Mouse (Mus musculus): ENCODE measurements around the gene Rarres2.

Gene Rarres2

DNA sequence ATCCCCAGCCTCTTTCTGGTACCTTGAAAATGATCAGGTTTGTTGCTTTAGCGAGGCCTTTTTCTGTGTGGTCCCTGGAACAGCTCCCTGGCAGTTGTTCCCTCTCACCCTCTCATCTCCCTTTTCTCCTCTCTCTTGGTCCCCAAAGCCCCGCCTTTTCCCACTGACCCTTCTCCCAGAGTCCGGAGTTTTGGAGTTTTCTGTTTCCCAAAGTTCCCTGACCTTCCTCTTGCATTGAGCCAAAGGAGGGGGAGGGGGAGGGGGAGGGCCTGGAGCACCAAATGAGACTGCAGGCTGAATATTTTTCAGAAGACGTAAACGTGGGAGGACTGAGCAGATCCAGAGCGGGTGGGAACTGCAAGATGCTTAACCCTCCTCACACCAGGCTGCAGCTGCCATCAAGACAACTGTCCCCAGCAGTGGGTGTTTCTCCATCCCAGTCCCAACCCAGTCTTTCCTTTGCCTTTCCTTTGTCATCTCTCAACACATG is at the start of gene Rarres2:
Rarres2 (minus strand) TSS at position 218 of the 490 bp plus-strand sequence.
- DNase-seq (ENCODE audit: low read depth, low spot score) = no peak

DNA sequence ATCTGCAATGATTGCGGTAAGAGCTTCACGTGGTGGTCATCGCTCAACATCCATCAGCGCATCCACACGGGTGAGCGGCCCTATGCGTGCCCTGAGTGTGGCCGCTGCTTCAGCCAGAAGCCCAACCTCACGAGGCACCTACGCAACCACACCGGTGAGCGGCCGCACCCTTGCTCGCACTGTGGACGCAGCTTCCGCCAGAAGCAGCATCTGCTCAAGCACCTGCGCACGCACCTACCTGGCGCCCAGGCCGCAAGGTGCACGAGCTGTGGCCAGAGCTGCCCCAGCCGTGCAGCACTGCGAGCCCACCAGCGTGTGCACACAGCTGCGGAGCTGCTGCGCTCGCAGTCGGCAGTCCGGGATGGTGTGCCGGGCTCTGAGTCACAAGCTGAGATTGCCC is 47.4 kb upstream of the Rarres2 start:
- no peak for DNase-seq (ENCODE audit: low read depth, low spot score)

DNA sequence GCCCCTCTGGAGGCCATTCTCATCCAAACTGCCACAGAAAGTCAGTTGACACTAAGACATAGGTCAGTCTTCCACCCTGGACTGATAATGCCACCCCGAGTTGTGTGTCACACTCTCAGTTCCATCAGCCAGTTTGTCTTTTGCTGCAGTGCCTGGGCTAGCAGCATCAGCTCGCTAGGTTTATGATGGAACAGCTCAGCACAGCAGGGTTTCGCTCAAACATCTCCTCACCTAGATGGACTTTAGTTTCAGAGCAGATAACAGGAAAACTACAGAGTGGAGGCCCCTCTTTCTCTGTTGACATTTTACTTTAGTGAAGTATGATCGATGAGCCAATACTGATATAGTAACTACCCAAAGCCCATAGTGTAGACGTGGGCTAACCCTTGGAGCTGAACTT is 42.2 kb upstream of the Rarres2 start:
- no peak for DNase-seq (ENCODE audit: low read depth, low spot score)

DNA sequence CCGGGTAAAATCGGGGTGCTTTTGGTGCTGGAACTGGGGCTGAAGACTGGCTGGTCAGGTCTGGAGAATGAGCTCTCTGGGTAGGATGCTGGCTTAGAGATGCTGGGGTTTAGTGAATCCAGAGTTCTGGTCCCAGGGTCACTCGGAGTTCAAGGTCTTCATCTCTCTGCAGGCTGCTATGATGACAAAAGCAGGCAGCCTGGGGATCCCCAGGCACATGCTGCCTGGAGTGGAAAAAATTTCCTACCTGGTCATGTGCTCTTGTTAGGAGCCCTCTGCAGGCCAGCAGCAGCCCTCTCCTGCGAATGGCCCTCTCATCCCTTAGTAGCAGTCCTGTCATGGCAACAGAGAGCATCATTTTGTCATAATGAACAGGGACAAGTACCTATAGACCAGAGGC is 40.9 kb upstream of the Rarres2 start:
- no peak for DNase-seq (ENCODE audit: low read depth, low spot score)

DNA sequence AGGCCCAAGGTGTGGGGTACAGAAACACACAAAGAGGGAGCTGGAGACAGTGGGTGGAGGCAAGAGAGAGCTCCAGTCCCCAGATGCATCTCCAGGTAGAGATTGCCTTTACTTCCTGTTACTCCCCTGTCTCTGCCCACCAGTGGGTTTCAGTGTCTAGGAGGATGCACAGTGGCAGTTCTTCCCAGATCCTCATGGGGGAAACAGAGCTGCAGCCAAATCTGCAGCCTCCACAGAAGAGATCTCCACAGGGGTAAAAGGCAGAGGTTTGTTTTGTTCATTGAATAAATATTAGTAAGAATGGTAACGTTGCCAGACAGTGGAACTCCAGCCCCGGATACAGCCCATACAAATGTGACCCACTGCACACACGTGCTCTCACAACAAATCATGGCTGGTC is 38.1 kb upstream of the Rarres2 start:
- DNase-seq (ENCODE audit: low read depth, low spot score) = no peak

DNA sequence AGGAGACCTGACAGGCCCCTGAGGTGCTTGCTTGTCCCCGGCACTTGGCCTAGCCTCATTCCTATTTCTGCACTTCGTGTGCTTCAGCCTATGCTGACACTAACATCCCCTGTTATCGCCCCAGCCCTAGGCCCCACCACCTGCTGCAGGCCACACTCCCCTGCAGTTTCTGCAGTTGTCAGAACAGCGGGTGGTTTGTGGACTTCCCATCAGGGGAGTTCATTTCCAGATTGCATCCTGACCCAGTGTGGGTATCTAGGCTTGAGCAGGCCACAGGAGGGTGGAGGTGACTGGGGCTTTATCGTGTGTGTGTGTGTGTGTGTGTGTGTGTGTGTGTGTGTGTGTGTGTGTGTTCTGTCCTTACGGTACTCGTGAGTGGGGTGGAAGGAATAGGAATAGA is 36.9 kb upstream of the Rarres2 start:
- DNase-seq (ENCODE audit: low read depth, low spot score) = no peak

DNA sequence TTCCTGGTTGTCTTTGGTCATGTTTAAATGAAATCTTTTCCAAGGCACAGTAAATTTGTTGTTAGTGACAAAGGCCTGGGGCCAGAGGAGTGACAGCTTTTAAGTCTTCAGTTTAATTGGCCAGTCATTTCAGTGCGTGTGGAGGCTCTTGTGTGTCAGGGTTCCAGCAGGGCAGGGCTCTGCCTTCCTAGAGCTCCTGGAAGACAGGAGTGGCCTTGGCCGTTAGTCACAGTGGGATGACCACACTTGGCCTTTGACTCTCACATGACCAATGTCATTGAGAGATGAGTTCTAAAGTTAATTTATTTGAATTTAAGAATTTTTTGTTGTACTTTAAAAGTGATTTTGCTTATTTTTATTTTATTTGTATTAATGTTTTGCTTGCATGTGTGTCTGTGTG is 35.5 kb upstream of the Rarres2 start:
- no peak for DNase-seq (ENCODE audit: low read depth, low spot score)

DNA sequence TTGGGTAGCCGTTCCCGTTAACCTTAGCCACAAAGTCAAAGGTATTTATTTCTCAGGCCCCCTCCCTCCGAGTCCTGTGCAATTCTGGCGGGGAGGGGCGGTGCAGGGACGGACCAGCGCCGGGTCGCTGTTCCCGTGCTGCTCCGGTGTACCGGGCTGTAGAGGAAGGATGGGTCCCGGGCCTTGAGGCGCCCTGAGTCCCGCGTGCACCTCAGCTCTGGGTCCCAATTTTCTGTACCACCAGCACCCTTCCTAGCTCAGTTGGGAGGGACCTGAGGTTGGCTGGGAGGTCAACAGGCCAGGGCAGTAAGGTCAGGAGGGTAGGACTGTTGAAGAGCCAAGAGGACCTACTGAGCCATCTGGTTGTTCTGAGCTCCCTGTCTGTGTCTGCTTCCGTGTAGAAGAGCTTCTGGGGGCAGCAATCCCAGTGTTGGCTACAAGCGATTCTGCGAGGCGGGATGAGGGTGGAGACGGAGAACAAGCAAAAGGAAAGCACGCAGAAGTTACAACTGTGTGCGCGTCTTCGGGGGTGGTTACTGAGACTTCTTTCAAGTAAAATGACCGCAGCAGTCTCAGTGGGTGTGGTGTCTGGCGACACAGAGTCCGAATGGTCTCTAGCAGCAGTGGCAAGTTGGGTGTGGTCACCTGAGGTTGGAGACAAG is 29.6 kb upstream of the Rarres2 start:
- DNase-seq (ENCODE audit: low read depth, low spot score) = no peak

DNA sequence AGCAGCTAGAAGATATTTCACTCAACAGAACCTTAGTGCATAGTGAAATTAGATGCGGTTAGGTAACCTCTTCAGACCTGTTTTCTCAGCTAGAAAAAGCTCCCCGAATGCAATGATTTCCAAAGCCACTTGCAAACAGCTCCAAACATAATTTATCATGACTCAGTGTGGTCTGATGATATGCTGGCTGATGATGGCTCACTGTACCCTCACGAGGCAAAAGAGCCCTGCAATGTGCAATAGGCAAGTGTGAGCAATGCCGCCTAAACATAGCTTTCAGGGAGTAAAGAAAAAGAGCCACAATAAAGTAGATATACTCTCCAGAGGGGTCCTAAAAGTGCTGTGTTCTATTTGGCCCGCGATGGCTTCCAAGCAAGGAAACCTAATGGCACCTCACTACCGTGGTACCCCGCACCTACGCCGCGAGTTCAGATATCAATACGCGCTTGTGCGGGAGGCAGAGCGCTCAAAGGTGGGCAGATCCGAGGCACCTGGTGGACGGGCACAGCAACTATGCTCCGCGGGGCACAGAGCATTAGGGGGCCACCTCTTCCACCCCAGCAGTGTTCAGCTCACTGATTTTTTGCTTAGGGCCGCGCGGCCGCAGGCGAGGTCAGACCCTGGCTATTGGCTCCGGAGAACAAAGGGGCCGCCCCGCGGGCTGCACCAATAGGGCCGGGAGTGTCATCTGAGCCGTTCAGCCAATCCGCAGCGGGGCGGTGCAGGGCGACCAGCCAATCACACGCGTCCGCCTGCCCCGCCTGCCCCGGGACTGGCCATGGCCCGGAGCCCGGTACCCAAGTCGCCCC is 28.9 kb upstream of the Rarres2 start, which contains the start of gene Zfp775:
Zfp775 (plus strand) TSS at position 793 of the 809 bp plus-strand sequence.
- peak; percentile 67 for DNase-seq (ENCODE audit: low read depth, low spot score)

DNA sequence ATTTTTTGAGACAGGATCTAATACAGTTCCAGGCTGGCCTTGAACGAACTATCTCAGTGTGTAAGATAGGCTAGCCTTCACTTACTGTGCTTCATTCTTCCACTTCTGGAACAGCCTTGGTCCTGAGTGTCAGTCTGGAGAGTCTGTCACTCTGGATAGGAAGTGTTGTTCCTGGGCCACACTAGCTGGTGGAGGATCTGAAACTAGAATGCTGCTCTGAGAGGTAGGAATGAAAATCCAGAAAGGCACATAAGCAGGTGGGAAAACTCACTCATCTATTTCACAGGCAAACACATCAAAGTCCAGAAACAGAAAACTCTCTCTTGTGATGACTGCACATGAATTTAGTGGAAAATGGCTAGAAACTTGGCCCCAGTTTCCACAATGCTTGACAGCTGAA is 28.0 kb upstream of the Rarres2 start:
- no peak for DNase-seq (ENCODE audit: low read depth, low spot score)

DNA sequence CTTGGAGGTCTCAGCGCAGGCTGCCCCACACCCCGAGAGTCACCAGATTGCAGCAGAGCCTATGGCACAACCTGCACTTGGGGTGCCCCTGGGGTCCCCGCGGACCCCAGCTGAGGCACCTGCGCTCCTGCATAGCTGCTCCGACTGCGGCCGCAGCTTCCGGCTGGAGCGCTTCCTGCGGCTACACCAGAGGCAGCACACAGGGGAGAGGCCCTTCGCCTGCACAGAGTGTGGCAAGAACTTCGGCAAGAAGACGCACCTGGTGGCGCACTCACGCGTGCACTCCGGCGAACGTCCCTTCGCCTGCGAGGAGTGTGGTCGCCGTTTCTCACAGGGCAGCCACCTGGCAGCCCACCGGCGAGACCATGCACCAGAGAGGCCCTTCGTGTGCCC is 24.6 kb upstream of the Rarres2 start:
- DNase-seq (ENCODE audit: low read depth, low spot score) = no peak

DNA sequence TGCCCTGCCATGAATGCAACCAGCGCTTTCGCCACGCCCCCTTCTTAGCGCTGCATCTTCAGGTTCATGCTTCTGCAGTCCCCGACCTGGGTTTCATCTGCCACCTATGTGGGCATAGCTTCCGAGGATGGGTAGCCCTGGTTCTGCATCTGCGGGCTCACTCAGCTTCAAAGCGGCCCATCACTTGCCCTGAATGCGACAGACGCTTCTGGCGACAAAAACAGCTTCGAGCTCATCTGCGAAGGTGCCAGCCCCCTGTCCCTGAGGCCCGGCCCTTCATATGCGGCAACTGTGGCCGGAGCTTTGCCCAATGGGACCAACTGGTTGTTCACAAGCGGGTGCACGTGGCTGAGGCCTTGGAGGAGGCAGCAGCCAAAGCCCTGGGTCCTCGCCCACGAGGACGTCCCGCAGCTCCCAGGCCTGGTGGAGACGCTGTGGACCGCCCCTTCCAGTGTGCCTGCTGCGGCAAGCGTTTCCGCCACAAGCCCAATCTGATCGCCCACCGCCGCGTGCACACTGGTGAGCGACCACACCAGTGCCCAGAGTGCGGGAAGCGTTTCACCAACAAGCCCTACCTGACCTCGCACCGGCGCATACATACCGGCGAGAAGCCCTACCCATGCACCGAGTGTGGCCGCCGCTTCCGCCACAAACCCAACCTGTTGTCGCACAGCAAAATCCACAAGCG is 24.1 kb upstream of the Rarres2 start:
- no peak for DNase-seq (ENCODE audit: low read depth, low spot score)

DNA sequence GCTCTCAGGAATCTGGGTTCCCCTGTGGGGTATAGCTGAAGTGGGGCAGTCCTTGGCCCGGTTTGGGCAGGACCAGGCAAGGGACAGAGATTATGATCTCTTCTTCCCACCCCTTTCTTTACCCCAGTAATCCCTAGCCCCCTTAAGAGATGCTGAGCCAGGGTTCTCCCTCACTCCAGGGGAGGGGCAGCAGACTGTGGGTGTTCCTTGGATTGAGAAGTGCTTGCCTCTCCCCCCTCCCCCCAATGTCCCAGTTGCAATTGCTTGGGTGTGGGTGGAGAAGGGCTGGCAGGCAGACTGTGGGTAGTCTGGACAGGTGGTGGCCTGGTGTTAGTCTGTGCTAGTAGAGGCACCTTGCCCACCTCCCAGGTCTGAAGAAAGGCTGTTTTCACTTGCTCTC is 22.7 kb upstream of the Rarres2 start:
- DNase-seq (ENCODE audit: low read depth, low spot score) = no peak

DNA sequence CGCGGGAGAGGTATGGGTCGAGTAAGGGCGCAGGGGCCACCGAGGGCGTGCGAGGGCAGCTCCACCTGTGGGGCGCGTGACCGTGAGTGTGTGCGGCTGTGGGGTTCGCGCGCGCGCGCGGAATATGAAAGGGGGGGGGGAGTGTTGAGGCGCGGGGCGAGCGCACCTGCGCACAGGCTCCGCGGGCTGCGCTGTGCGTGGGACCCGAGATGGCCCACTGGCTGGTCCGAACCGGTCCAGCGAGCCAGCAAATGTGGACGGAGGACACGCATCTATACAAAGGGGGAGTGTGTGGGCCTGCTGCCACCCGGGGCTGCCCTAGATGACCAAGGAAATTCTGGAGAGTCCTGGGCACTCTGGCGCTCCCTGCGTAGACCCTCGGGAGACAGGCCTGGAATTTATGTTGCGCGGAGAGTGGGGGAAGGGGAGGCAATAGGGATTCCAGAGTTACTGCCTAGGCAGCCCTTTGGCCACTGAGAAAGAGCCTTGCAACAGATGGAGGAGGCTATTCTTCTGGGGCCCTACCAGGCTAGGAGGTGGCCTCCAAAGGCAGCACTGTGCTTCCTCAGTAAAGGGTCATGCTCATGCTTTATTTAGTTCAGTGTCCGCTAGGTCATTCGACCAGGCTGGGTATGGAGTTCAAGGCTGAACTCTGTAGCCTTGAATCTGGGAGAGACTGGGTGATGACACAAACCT is 21.6 kb upstream of the Rarres2 start:
- no peak for DNase-seq (ENCODE audit: low read depth, low spot score)

DNA sequence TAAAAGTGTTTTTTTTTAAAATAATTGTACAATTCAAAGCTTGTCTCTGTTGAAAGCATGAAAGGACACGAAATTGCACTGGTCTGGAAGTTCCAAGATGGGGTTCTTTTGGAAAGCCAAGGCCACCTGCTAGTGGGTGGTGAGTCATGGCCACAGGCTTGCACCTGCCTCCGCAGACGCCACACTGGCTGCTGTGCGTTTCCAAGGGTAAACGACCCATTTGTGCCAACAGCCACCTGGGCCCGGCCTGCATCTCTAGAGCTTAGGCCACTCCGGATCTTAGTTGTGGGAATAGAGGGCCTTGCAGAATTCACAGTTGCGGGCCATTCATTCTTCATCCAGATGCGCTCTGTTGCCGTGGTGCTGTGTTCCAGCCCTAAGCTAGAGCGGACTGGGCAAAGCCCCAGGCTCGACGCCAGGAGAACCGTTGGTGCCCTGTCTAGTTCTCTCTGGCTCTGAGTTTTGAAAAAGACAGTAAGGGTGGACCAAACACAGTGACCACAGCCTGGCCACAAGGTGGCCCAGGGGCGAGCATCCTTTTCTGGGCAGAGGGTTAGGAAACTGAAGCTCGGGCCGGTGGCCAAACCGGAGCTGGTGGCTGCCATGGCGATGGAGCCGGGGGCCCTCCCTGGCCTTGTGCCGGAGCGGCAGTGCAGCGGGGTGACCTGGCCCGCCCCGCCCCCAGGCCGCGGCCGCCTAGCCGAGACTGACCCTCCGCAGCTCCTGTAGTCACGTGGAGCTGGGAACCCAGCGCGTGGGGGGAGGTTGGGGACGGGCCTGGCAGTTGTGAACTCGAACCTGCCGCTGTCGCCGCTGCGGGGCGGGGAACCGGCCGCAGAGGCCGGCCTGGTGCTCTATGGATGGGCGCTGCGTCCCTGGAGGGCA is 20.8 kb upstream of the Rarres2 start, which contains the start of the genes Repin1 and Gm44965:
Repin1 (plus strand) TSS at position 726 of the 885 bp plus-strand sequence.
Gm44965 (plus strand) TSS at position 784 of the 885 bp plus-strand sequence.
- no peak for DNase-seq (ENCODE audit: low read depth, low spot score)

DNA sequence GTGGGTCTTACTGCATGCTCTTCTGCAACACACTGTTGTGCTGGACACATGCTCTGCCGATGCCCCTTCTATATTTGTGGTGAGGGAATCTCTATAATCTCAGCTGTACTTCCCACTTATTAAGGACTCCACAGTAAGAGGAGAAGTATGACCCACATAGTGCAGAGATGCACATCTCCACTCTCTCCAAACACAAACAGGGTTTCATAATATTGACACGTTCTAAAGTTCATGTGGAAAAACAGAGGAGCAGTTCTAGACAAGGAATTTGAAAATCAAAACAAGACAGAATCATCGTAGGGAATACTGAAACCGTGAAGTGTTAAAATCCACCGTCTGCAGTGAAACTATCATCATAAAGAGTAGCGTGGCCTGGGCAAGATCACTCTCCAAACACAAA is 19.3 kb upstream of the Rarres2 start:
- no peak for DNase-seq (ENCODE audit: low read depth, low spot score)

DNA sequence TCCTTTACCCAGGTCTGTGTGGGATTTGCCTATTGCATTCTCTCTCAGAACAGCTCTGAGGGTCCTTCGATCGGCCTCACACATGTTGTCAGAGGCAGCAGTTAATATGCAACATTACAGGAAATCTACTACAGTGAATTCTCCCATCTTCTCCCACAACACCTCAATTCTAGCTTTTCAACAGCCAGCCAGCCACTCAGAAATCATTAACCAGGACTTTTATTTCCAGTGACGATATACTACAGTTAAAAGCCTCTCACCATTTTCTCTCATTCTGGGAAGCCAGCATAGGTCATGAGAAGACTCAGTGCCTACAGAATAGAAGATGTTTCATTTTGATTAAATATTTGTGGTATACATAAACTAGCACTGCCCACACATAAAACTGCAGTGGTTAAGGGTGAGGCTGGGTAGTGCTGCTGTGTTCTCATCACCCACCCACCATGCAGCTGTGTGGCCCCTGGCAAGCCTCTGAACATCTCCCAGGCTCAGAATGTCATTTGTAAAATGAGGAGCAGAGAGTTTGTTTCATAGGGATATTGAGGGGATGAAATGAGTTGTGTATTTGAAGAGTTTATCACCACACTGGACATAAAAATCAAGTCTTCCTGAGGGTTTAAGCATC is 18.7 kb upstream of the Rarres2 start:
- DNase-seq (ENCODE audit: low read depth, low spot score) = no peak

DNA sequence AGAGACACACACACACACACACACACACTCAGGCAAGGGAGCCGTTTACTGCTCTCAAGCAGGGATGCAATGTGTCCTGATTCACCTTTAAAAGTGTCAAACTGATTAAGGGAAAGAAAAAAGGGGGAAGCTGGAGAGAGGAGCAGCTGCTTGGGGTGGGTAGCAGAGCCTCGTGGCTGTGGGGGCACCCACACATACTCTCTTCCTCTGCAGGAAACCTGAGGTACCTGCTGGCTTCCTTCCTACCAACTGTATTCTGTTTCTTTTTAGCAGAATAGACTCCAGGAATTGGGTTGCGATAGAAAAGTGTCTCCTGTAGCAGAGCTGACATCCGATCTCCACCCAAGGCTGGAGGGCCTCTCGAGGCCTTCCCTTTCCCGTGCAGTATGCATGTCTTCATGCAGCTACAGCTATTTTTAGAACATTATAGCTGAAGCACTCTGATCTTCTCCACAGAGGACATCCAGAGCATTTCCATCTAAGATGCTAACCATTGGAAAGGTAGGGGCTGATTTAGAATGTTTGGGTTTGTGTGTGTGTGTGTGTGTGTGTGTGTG is 16.7 kb upstream of the Rarres2 start, which contains the start of gene Gm45021:
Gm45021 (plus strand) TSS at position 417 of the 557 bp plus-strand sequence.
- DNase-seq (ENCODE audit: low read depth, low spot score) = no peak

DNA sequence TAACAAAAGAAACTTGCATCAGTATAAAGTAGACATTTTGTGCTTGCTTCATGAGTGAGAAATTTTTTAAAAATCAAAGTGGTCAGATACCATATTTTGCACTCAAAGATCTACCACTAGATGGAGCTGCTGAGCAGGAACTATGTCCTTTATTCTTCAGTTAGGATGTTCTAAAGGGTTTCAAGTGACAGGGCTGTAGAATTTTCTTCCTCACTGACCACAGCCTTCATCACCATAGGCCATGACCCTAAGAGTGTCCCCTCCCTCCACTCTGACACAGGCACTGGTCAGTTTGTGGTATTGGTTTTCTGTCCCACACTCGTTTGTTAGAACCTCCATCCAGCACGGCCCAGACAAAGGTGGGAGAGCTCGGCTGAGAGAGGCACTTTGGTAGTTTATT is 9.4 kb upstream of the Rarres2 start:
- DNase-seq (ENCODE audit: low read depth, low spot score) = no peak

DNA sequence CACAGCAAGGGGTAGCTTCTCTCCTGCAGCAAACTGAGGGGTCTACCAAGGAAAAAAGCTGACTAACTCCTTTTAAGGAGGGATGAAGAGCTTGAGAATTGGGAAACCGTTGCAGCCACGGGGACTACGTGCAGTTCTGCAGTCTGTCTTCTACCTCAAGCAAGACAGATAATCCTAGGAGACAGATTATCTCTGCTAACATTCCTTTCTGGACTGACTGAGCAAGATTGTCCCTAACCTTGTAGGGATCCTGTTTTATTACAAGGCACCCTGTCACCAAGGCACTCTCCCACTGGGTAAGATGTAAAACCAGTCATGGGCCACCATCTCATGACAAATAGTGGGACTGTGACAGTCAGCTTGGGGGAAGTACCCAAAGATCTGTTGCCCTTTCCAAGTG is 8.7 kb upstream of the Rarres2 start:
- no peak for DNase-seq (ENCODE audit: low read depth, low spot score)
